Mouse (Mus musculus) CH12.LX (cell line): ENCODE data around the gene Cds1. TPM values are rescaled to one million over a fixed set of nuclear protein-coding genes. Genes with fewer than 3 reads are reported as not detected.

Experiments
- DNase-seq: peaks from one replicate; pipeline ENCODE4 v3.0.0-alpha.2; 2013; ENCODE audit errors: extremely low read depth
- H3K27ac ChIP-seq: 2 replicates; pipeline ENCODE4 v1.5.1; 2012; ENCODE audit warnings: low read depth, mild to moderate bottlenecking, control low read depth, moderate library complexity; ENCODE audit not compliant: insufficient read depth
- H3K27me3 ChIP-seq: replicated peaks from 2 replicates; pipeline ENCODE3; 2012; ENCODE audit warnings: inconsistent platforms
- H3K36me3 ChIP-seq, 2 experiments: replicated peaks in 1 of 2; 2 replicates each; pipeline versions ENCODE3 to v1.6.1; 2012; ENCODE audit warnings: inconsistent platforms in 1 of 2, low read length in 1 of 2, mild to moderate bottlenecking in 1 of 2, mixed read lengths in 1 of 2, moderate library complexity in 1 of 2; ENCODE audit not compliant: control insufficient read depth in 1 of 2, insufficient read depth in 1 of 2
- H3K4me1 ChIP-seq, 2 experiments: 2 replicates each; pipeline ENCODE4 v1.6.1; 2012; ENCODE audit warnings: inconsistent platforms in 1 of 2, moderate library complexity in 1 of 2; ENCODE audit not compliant: insufficient read depth in 2 of 2, control insufficient read depth in 1 of 2
- H3K4me2 ChIP-seq: 2 replicates; pipeline ENCODE4 v1.6.1; 2012; ENCODE audit warnings: low read depth, mild to moderate bottlenecking, control low read depth; ENCODE audit not compliant: poor library complexity, insufficient read depth, severe bottlenecking
- H3K4me3 ChIP-seq, 3 experiments: fragments of 150-350 bp in 1 of 3; sonication (generic) in 1 of 3; replicated peaks in 1 of 3; 2 replicates each; pipeline versions ENCODE3 to v1.5.1; 2011 to 2012; ENCODE audit warnings: low read depth in 2 of 3, low read length in 2 of 3, mild to moderate bottlenecking in 2 of 3, moderate library complexity in 2 of 3, control low read depth in 1 of 3, improper control_type of control experiment in 1 of 3, inconsistent platforms in 1 of 3, mixed read lengths in 1 of 3; ENCODE audit not compliant: poor library complexity in 1 of 3
- H3K79me2 ChIP-seq: replicated peaks from 2 replicates; pipeline ENCODE4 v1.6.1; 2012; ENCODE audit warnings: mild to moderate bottlenecking, moderate library complexity; ENCODE audit not compliant: control insufficient read depth, poor library complexity, insufficient read depth, severe bottlenecking; ENCODE audit errors: extremely low read depth
- H3K9ac ChIP-seq: 2 replicates; pipeline ENCODE4 v1.6.1; 2012; ENCODE audit warnings: low read depth, mild to moderate bottlenecking, control low read depth, moderate library complexity; ENCODE audit not compliant: insufficient read depth
- H3K9me3 ChIP-seq: replicated peaks from 2 replicates; pipeline ENCODE3; 2012; ENCODE audit warnings: low read length, inconsistent platforms, mixed read lengths
- BHLHE40 ChIP-seq: IDR thresholded peaks from 2 replicates; pipeline ENCODE4 v1.6.1; 2011; ENCODE audit warnings: mild to moderate bottlenecking, low read depth, low read length, improper control_type of control experiment
- CHD2 ChIP-seq: IDR thresholded peaks from 2 replicates; pipeline ENCODE4 v1.6.1; 2011; ENCODE audit warnings: low read length, improper control_type of control experiment
- E2F4 ChIP-seq: IDR thresholded peaks from 2 replicates; pipeline ENCODE4 v1.6.1; 2011; ENCODE audit warnings: low read depth, low read length, improper control_type of control experiment; ENCODE audit not compliant: insufficient replicate concordance
- EP300 ChIP-seq: IDR thresholded peaks from 2 replicates; pipeline ENCODE4 v1.6.1; 2011; ENCODE audit warnings: low read length, improper control_type of control experiment
- ETS1 ChIP-seq: conservative IDR thresholded peaks from 2 replicates; pipeline ENCODE4 v1.6.1; 2012; ENCODE audit warnings: low read depth, mild to moderate bottlenecking, inconsistent platforms, low read length, improper control_type of control experiment, moderate library complexity
- GABPA ChIP-seq: IDR thresholded peaks from 2 replicates; pipeline ENCODE4 v1.6.1; 2012; ENCODE audit warnings: low read depth, low read length, improper control_type of control experiment, inconsistent platforms; ENCODE audit not compliant: insufficient replicate concordance
- HCFC1 ChIP-seq: IDR thresholded peaks from 2 replicates; pipeline ENCODE4 v1.6.1; 2012; ENCODE audit warnings: low read depth, mild to moderate bottlenecking, inconsistent platforms, low read length, improper control_type of control experiment
- KAT2A ChIP-seq: IDR thresholded peaks from 2 replicates; pipeline ENCODE4 v1.6.1; 2012; ENCODE audit warnings: low read length, improper control_type of control experiment, inconsistent platforms; ENCODE audit not compliant: insufficient replicate concordance
- MAX ChIP-seq: IDR thresholded peaks from 2 replicates; pipeline ENCODE4 v1.6.1; 2011; ENCODE audit warnings: low read length, improper control_type of control experiment
- MEF2A ChIP-seq: IDR thresholded peaks from 2 replicates; pipeline ENCODE4 v1.6.1; 2014; ENCODE audit warnings: low read depth, mild to moderate bottlenecking, inconsistent platforms, low read length, improper control_type of control experiment, borderline replicate concordance
- MXI1 ChIP-seq: IDR thresholded peaks from 2 replicates; pipeline ENCODE4 v1.6.1; 2011; ENCODE audit warnings: mild to moderate bottlenecking, low read depth, low read length, improper control_type of control experiment
- PAX5 ChIP-seq: IDR thresholded peaks from 2 replicates; pipeline ENCODE4 v1.6.1; 2012; ENCODE audit warnings: low read length, inconsistent platforms, mixed read lengths
- RCOR1 ChIP-seq: conservative IDR thresholded peaks from 2 replicates; pipeline ENCODE4 v1.6.1; 2012; ENCODE audit warnings: low read depth, mild to moderate bottlenecking, inconsistent platforms, low read length, improper control_type of control experiment
- SIN3A ChIP-seq: IDR thresholded peaks from 2 replicates; pipeline ENCODE4 v1.6.1; 2012; ENCODE audit warnings: low read length, improper control_type of control experiment, inconsistent platforms
- SMC3 ChIP-seq: IDR thresholded peaks from 2 replicates; pipeline ENCODE4 v1.6.1; 2011; ENCODE audit warnings: low read depth, low read length, improper control_type of control experiment
- USF1 ChIP-seq: IDR thresholded peaks from 2 replicates; pipeline ENCODE4 v1.6.1; 2014; ENCODE audit warnings: low read depth, mild to moderate bottlenecking, inconsistent platforms, low read length, improper control_type of control experiment
- ZKSCAN1 ChIP-seq: IDR thresholded peaks from 2 replicates; pipeline ENCODE4 v1.6.1; 2012; ENCODE audit warnings: low read depth, inconsistent platforms, low read length, improper control_type of control experiment, borderline replicate concordance
- dilution Hi-C: fragments of 300-500 bp; cut with MboI; formaldehyde crosslinking; loops from 2 replicates; pipeline ENCODE4 v1.14.3; 2020; ENCODE audit warnings: low sequenced_read_pairs; ENCODE audit not compliant: extremely low pct_unique_long_range_greater_than_20kb, extremely low pct_ligation_motif_present
- in situ Hi-C: fragments of 300-500 bp; cut with MboI; formaldehyde crosslinking; loops from 3 replicates; pipeline ENCODE4 v1.14.3; 2019; ENCODE audit warnings: low sequenced_read_pairs, low pct_ligation_motif_present, low pct_unique_long_range_greater_than_20kb, mixed read lengths
- polyA plus RNA-seq: library from polyadenylated mRNA; unstranded; fragments of >175 nt; gene quantifications from 2 replicates; pipeline ENCODE4 v1.2.1, GENCODE M21; 2012; ENCODE audit warnings: low read depth; ENCODE audit not compliant: insufficient read length
- total RNA-seq, 2 experiments: library from RNA; depleted of rRNA; stranded (reverse); fragments of 300-350 nt in 1 of 2; fragments of >200 nt in 1 of 2; gene quantifications; 2 replicates each; pipeline ENCODE4 v1.2.3; 2012 to 2014

Gene Cds1
- total and polyA plus RNA-seq, 3 experiments: not detected

DNA sequence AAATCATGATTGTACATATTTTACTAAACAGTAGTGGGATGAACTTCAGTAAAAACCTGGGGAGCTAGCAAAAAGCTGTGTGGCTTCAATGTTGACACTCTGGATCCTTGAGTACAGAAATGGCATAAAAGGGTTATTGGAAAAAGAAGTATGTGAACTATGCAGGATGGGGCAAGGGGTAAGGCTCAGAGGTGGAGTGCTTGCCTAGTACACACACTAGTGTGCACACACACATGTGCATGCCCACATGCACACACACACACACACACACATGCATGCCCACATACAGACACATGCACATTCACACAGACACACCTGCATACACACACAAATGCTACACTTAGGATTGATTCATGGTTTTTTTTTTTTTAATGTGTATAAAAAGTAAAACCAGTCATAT lies 24.8 kb downstream of the Cds1 start:
- DNase-seq: no peak
- dilution Hi-C loops: no loop called here
- in situ Hi-C loops: no loop called here
- Histone ChIP-seq H3K4me2 (no peak overlapping the region), H3K79me2 (no peaks in the 10 kb centered on the region), H3K36me3 (no peaks in the 10 kb centered on the region), H3K9ac (no peak overlapping the region), H3K4me3 (no peak overlapping the region), H3K4me1 (no peaks in the 10 kb centered on the region), H3K27me3 (no peaks in the 10 kb centered on the region), H3K27ac (no peak overlapping the region), H3K9me3 (peaks cover 76% of the 10 kb centered on the region)
- TF ChIP-seq MXI1 (no peak), ETS1 (no peak), EP300 (no peak), HCFC1 (no peak), MEF2A (no peak), BHLHE40 (no peak), SIN3A (no peak)

DNA sequence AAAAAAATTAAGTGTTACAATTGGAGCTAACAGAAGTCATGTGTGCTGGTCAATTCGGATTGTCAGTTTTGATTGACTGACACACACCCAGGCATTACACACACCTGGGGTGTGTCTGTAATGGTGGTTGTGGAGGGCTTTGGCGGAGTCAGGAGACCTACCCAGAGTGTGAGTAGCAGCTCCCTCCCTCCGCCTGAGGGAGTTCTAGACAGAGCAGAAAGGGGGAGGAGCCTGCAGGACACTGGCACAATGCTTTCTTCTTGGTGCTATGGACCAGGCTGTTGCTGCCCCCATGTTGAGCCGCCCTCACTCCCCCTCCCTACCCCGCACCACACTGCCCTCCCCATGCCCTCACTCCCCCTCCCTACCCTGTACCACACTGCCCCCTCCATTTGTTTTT lies 25.6 kb downstream of the Cds1 start:
- in situ Hi-C loops: no loop called here
- TF ChIP-seq ZKSCAN1: no peak
- no peak for TF ChIP-seq USF1
- TF ChIP-seq RCOR1: no peak
- no peak for TF ChIP-seq KAT2A
- TF ChIP-seq SMC3: no peak
- no peak for TF ChIP-seq E2F4
- TF ChIP-seq MAX: no peak
- TF ChIP-seq PAX5: no peak
- no peak for TF ChIP-seq GABPA
- no peak for TF ChIP-seq CHD2
- TF ChIP-seq, all 38 proteins: peak for 0
- H3K36me3 ChIP-seq: no peaks in the 10 kb centered on the region
- DNase-seq: no peak
- no peak overlapping the region for H3K27ac ChIP-seq
- no peak overlapping the region for H3K9ac ChIP-seq
- no peak overlapping the region for H3K4me3 ChIP-seq
- H3K9me3 ChIP-seq: peaks cover 75% of the 10 kb centered on the region
- no peak overlapping the region for H3K4me2 ChIP-seq
- dilution Hi-C loops: no loop called here
- H3K4me1 ChIP-seq: no peaks in the 10 kb centered on the region
- H3K27me3 ChIP-seq: no peaks in the 10 kb centered on the region
- H3K79me2 ChIP-seq: no peaks in the 10 kb centered on the region
